Mouse (Mus musculus): ENCODE data around the gene Tnip1.

The Tnip1 gene

GRCm38 (mm10) chr11:54962810-54963209, at the start of gene Tnip1:
Gene Tnip1, minus strand, starts transcription at chr11:54962917.
- DNase-seq (ENCODE audit: low spot score): peak; percentile 59

GRCm38 (mm10) chr11:55011440-55011839, 48.7 kb upstream of the Tnip1 start:
- no peak for DNase-seq (ENCODE audit: low spot score)

GRCm38 (mm10) chr11:55008230-55008629, 45.5 kb upstream of the Tnip1 start:
- no peak for DNase-seq (ENCODE audit: low spot score)

- no peak for DNase-seq (ENCODE audit: low spot score)
Observed at GRCm38 (mm10) chr11:55005684-55006083, 43.0 kb upstream of the Tnip1 start.

GRCm38 (mm10) chr11:55004970-55005502, 42.3 kb upstream of the Tnip1 start:
- no peak for DNase-seq (ENCODE audit: low spot score)

- DNase-seq (ENCODE audit: low spot score): no peak
Observed at GRCm38 (mm10) chr11:54998708-54999107, 36.0 kb upstream of the Tnip1 start.

GRCm38 (mm10) chr11:54998284-54998683, 35.6 kb upstream of the Tnip1 start:
- peak; percentile 69 for DNase-seq (ENCODE audit: low spot score)

- DNase-seq (ENCODE audit: low spot score): no peak
Observed at GRCm38 (mm10) chr11:54996176-54996575, 33.5 kb upstream of the Tnip1 start.

- DNase-seq (ENCODE audit: low spot score): no peak
Observed at GRCm38 (mm10) chr11:54989920-54990319, 27.2 kb upstream of the Tnip1 start.

- DNase-seq (ENCODE audit: low spot score): no peak
Observed at GRCm38 (mm10) chr11:54988754-54989349, 26.1 kb upstream of the Tnip1 start.

GRCm38 (mm10) chr11:54987974-54988373, 25.3 kb upstream of the Tnip1 start:
- DNase-seq (ENCODE audit: low spot score): peak; percentile 79

GRCm38 (mm10) chr11:54985086-54985485, 22.4 kb upstream of the Tnip1 start:
- no peak for DNase-seq (ENCODE audit: low spot score)

GRCm38 (mm10) chr11:54984581-54984980, 21.9 kb upstream of the Tnip1 start:
- no peak for DNase-seq (ENCODE audit: low spot score)

GRCm38 (mm10) chr11:54984085-54984484, 21.4 kb upstream of the Tnip1 start:
- peak; percentile 91 for DNase-seq (ENCODE audit: low spot score)

GRCm38 (mm10) chr11:54982520-54982919, 19.8 kb upstream of the Tnip1 start:
- no peak for DNase-seq (ENCODE audit: low spot score)

GRCm38 (mm10) chr11:54981630-54982029, 18.9 kb upstream of the Tnip1 start:
- no peak for DNase-seq (ENCODE audit: low spot score)

GRCm38 (mm10) chr11:54977385-54977937, 14.7 kb upstream of the Tnip1 start:
- no peak for DNase-seq (ENCODE audit: low spot score)

GRCm38 (mm10) chr11:54976351-54976750, 13.6 kb upstream of the Tnip1 start:
- DNase-seq (ENCODE audit: low spot score): no peak

GRCm38 (mm10) chr11:54975756-54976155, 13.0 kb upstream of the Tnip1 start:
- no peak for DNase-seq (ENCODE audit: low spot score)

GRCm38 (mm10) chr11:54975340-54975739, 12.6 kb upstream of the Tnip1 start:
- DNase-seq (ENCODE audit: low spot score): no peak

GRCm38 (mm10) chr11:54974639-54975038, 11.9 kb upstream of the Tnip1 start:
- DNase-seq (ENCODE audit: low spot score): no peak

GRCm38 (mm10) chr11:54973481-54974212, 10.9 kb upstream of the Tnip1 start:
- peak; percentile 73 for DNase-seq (ENCODE audit: low spot score)

- DNase-seq (ENCODE audit: low spot score): no peak
Observed at GRCm38 (mm10) chr11:54972789-54973188, 10.1 kb upstream of the Tnip1 start.

Measured in testis, postnatal 10 days (tissue).